Mouse (Mus musculus): ENCODE results near the gene Paqr7. TPM values are rescaled to one million over a fixed set of nuclear protein-coding genes. Genes with fewer than 3 reads are reported as not detected.

Gene Paqr7
- polyA plus RNA-seq, 1 experiment from 2014 or later: 2.2 TPM

GRCm38 (mm10) chr4:134457130-134457825, 39.2 kb upstream of the Paqr7 start:
- DNase-seq (ENCODE audit: low spot score) (no peak), ATAC-seq (ENCODE audit: insufficient read depth, low FRiP score, low TSS enrichment) (no peak)
- Histone ChIP-seq H3K9ac (ENCODE audit: low read length) (no peak overlapping the region), H3K36me3 (ENCODE audit: control insufficient read depth, insufficient read depth, low read length) (no peaks in the 10 kb centered on the region), H3K9me3 (ENCODE audit: control insufficient read depth, low read length) (no peaks in the 10 kb centered on the region), H3K4me3 (ENCODE audit: low read depth, low read length) (no peak overlapping the region), H3K4me2 (ENCODE audit: low read depth) (no peak overlapping the region), H3K4me1 (ENCODE audit: control insufficient read depth, insufficient read depth, low read length) (peaks cover 3% of the 10 kb centered on the region; the same call in 1 of the 2 replicates), H3K27ac (ENCODE audit: low read depth, low read length) (no peak overlapping the region), H3K27me3 (ENCODE audit: control insufficient read depth, insufficient read depth, low read length) (no peaks in the 10 kb centered on the region; the same call in 1 of the 2 replicates)
- WGBS: 61% methylated on average over 7 of the region's 7 CpGs

- Histone ChIP-seq H3K4me3 (ENCODE audit: low read depth, low read length) (no peak overlapping the region), H3K27me3 (ENCODE audit: control insufficient read depth, insufficient read depth, low read length) (no peaks in the 10 kb centered on the region; the same call in 1 of the 2 replicates), H3K9me3 (ENCODE audit: control insufficient read depth, low read length) (no peaks in the 10 kb centered on the region), H3K4me1 (ENCODE audit: control insufficient read depth, insufficient read depth, low read length) (no peaks in the 10 kb centered on the region; the same call in 1 of the 2 replicates), H3K9ac (ENCODE audit: low read length) (no peak overlapping the region), H3K36me3 (ENCODE audit: control insufficient read depth, insufficient read depth, low read length) (no peaks in the 10 kb centered on the region), H3K4me2 (ENCODE audit: low read depth) (no peak overlapping the region), H3K27ac (ENCODE audit: low read depth, low read length) (no peak overlapping the region)
- ATAC-seq (ENCODE audit: insufficient read depth, low FRiP score, low TSS enrichment): no peak
- no peak for DNase-seq (ENCODE audit: low spot score)
- WGBS: 76% methylated on average over 5 of the region's 5 CpGs
Observed at GRCm38 (mm10) chr4:134458856-134459255, 37.6 kb upstream of the Paqr7 start.

GRCm38 (mm10) chr4:134460277-134460676, 36.2 kb upstream of the Paqr7 start:
- Histone ChIP-seq H3K9me3 (ENCODE audit: control insufficient read depth, low read length) (no peaks in the 10 kb centered on the region), H3K4me2 (ENCODE audit: low read depth) (no peak overlapping the region), H3K4me1 (ENCODE audit: control insufficient read depth, insufficient read depth, low read length) (no peaks in the 10 kb centered on the region), H3K4me3 (ENCODE audit: low read depth, low read length) (no peak overlapping the region), H3K27ac (ENCODE audit: low read depth, low read length) (no peak overlapping the region), H3K9ac (ENCODE audit: low read length) (no peak overlapping the region), H3K36me3 (ENCODE audit: control insufficient read depth, insufficient read depth, low read length) (no peaks in the 10 kb centered on the region), H3K27me3 (ENCODE audit: control insufficient read depth, insufficient read depth, low read length) (no peaks in the 10 kb centered on the region)
- WGBS: 84% methylated on average over 10 of the region's 10 CpGs
- DNase-seq (ENCODE audit: low spot score): no peak
- ATAC-seq (ENCODE audit: insufficient read depth, low FRiP score, low TSS enrichment): no peak

- no peak overlapping the region for H3K4me2 ChIP-seq (ENCODE audit: low read depth)
- no peaks in the 10 kb centered on the region for H3K9me3 ChIP-seq (ENCODE audit: control insufficient read depth, low read length)
- no peaks in the 10 kb centered on the region for H3K27me3 ChIP-seq (ENCODE audit: control insufficient read depth, insufficient read depth, low read length)
- no peak overlapping the region for H3K4me3 ChIP-seq (ENCODE audit: low read depth, low read length)
- peaks cover 5% of the 10 kb centered on the region; the same call in 1 of the 2 replicates for H3K4me1 ChIP-seq (ENCODE audit: control insufficient read depth, insufficient read depth, low read length)
- WGBS: 80% methylated on average over 5 of the region's 5 CpGs
- H3K27ac ChIP-seq (ENCODE audit: low read depth, low read length): no peak overlapping the region
- H3K36me3 ChIP-seq (ENCODE audit: control insufficient read depth, insufficient read depth, low read length): no peaks in the 10 kb centered on the region
- ATAC-seq (ENCODE audit: insufficient read depth, low FRiP score, low TSS enrichment) (no peak), DNase-seq (ENCODE audit: low spot score) (no peak)
- H3K9ac ChIP-seq (ENCODE audit: low read length): no peak overlapping the region
Observed at GRCm38 (mm10) chr4:134461252-134461651, 35.2 kb upstream of the Paqr7 start.

GRCm38 (mm10) chr4:134465789-134466188, 30.7 kb upstream of the Paqr7 start:
- H3K4me3 ChIP-seq (ENCODE audit: low read depth, low read length): no peak overlapping the region
- ATAC-seq (ENCODE audit: insufficient read depth, low FRiP score, low TSS enrichment): no peak
- peaks cover 1% of the 10 kb centered on the region for H3K36me3 ChIP-seq (ENCODE audit: control insufficient read depth, insufficient read depth, low read length)
- H3K9me3 ChIP-seq (ENCODE audit: control insufficient read depth, low read length): no peaks in the 10 kb centered on the region
- H3K4me2 ChIP-seq (ENCODE audit: low read depth): no peak overlapping the region
- H3K27me3 ChIP-seq (ENCODE audit: control insufficient read depth, insufficient read depth, low read length): no peaks in the 10 kb centered on the region
- H3K4me1 ChIP-seq (ENCODE audit: control insufficient read depth, insufficient read depth, low read length): peaks cover 6% of the 10 kb centered on the region; the same call in 1 of the 2 replicates
- no peak for DNase-seq (ENCODE audit: low spot score)
- H3K9ac ChIP-seq (ENCODE audit: low read length): 0 out of 2 replicates have a peak overlapping the region, but pooled peaks have one; percentile 32
- WGBS: 50% methylated on average over 12 of the region's 12 CpGs
- H3K27ac ChIP-seq (ENCODE audit: low read depth, low read length): no peak overlapping the region

- no peaks in the 10 kb centered on the region for H3K27me3 ChIP-seq (ENCODE audit: control insufficient read depth, insufficient read depth, low read length)
- H3K4me1 ChIP-seq (ENCODE audit: control insufficient read depth, insufficient read depth, low read length): peaks cover 6% of the 10 kb centered on the region; the same call in 1 of the 2 replicates
- no peaks in the 10 kb centered on the region for H3K9me3 ChIP-seq (ENCODE audit: control insufficient read depth, low read length)
- peaks cover 8% of the 10 kb centered on the region for H3K36me3 ChIP-seq (ENCODE audit: control insufficient read depth, insufficient read depth, low read length)
- ATAC-seq (ENCODE audit: insufficient read depth, low FRiP score, low TSS enrichment) (no peak), DNase-seq (ENCODE audit: low spot score) (peak; percentile 36)
- H3K27ac ChIP-seq (ENCODE audit: low read depth, low read length): peak overlapping the region; percentile 95; the same call in 1 of the 2 replicates
- H3K4me3 ChIP-seq (ENCODE audit: low read depth, low read length): no peak overlapping the region
- 71% methylated on average over 11 of the region's 11 CpGs for WGBS
- H3K9ac ChIP-seq (ENCODE audit: low read length): peak overlapping the region; percentile 98
- H3K4me2 ChIP-seq (ENCODE audit: low read depth): peak overlapping the region; percentile 89
Observed at GRCm38 (mm10) chr4:134466381-134467262, 29.9 kb upstream of the Paqr7 start.

GRCm38 (mm10) chr4:134467435-134468214, 28.9 kb upstream of the Paqr7 start:
- Histone ChIP-seq H3K4me1 (ENCODE audit: control insufficient read depth, insufficient read depth, low read length) (peaks cover 6% of the 10 kb centered on the region; the same call in 1 of the 2 replicates), H3K27me3 (ENCODE audit: control insufficient read depth, insufficient read depth, low read length) (no peaks in the 10 kb centered on the region), H3K9me3 (ENCODE audit: control insufficient read depth, low read length) (no peaks in the 10 kb centered on the region), H3K4me3 (ENCODE audit: low read depth, low read length) (peak overlapping the region; percentile 96), H3K27ac (ENCODE audit: low read depth, low read length) (peak overlapping the region; percentile 95), H3K36me3 (ENCODE audit: control insufficient read depth, insufficient read depth, low read length) (peaks cover 11% of the 10 kb centered on the region), H3K9ac (ENCODE audit: low read length) (peak overlapping the region; percentile 98), H3K4me2 (ENCODE audit: low read depth) (peak overlapping the region; percentile 89)
- DNase-seq (ENCODE audit: low spot score) (peak; percentile 68), ATAC-seq (ENCODE audit: insufficient read depth, low FRiP score, low TSS enrichment) (peak; percentile 28)
- WGBS: under 1% methylated on average over 31 of the region's 31 CpGs

- Histone ChIP-seq H3K4me3 (ENCODE audit: low read depth, low read length) (peak within 1 kb of the TSS; percentile 96), H3K9me3 (ENCODE audit: control insufficient read depth, low read length) (no peaks in the 10 kb centered on the region), H3K9ac (ENCODE audit: low read length) (peak within 1 kb of the TSS; percentile 98), H3K4me2 (ENCODE audit: low read depth) (peak within 1 kb of the TSS; percentile 89), H3K27ac (ENCODE audit: low read depth, low read length) (peak within 1 kb of the TSS; percentile 95), H3K4me1 (ENCODE audit: control insufficient read depth, insufficient read depth, low read length) (peaks cover 9% of the 10 kb centered on the region; the same call in 1 of the 2 replicates), H3K36me3 (ENCODE audit: control insufficient read depth, insufficient read depth, low read length) (peaks cover 14% of the 10 kb centered on the region), H3K27me3 (ENCODE audit: control insufficient read depth, insufficient read depth, low read length) (no peaks in the 10 kb centered on the region)
- DNase-seq (ENCODE audit: low spot score): peak; percentile 97
- peak; percentile 92 for ATAC-seq (ENCODE audit: insufficient read depth, low FRiP score, low TSS enrichment)
- WGBS: 0% methylated on average over 30 of the region's 31 CpGs
Observed at GRCm38 (mm10) chr4:134468215-134468575, 28.3 kb upstream of the Paqr7 start, which contains the start of gene Stmn1. Gene Stmn1, plus strand, starts transcription at chr4:134468320.
